Mouse (Mus musculus): ENCODE measurements at regions not wholly inside any gene's neighbourhood (a gene's known extent, or its start where the extent isn't known, plus 50 kb on each side); places are given as distances from the start of the nearest gene placed in this dataset.
A peak's percentile ranks its signal among the peaks of the same experiment; 100 is the strongest.
"Not testable (repeated sequence)": the region's sequence is repeated elsewhere in the genome, so short reads cannot be mapped to it uniquely, and the experiment has no call there.

DNA sequence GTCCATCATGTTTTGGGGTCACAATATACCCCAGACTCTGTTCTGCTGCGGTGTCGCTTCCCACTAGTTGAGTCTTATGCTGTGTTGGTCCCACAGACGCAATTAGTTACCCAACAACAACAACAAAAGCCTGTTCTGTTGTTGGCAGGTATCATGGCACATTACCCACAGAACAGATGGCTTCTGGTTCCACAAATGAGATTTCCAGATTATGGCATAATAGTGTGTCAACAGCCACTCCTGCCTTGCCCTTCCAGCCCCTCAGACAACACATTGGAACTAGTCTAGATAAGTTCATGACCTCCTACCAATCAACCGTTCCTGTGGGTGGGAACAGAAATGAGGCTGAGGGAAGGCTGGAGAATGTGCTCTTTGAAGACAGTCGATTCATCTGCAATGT, 351.5 kb downstream of the Fut8 start:
- DNase-seq (ENCODE audit: low spot score in 2 of 2): no peak

DNA sequence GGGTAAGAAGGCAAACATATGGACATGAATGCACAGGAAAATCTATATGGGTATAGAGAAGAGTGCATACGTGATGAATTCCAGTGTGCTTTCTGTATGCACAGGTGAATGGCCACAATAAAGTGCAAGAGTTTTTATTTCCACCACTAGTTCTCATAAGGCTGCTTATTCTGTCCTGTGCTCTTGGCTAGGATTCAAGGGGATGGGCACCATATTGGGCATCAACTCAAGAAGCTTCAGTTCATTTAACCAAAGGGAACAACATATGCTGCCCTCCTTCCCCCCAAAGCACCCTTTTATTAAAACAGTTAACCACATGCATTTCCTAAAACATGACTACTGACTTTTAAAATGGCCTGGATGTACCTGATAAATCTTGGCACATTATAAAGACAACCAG, 356.2 kb downstream of the Fut8 start:
- no peak for DNase-seq (ENCODE audit: low spot score in 2 of 2)

DNA sequence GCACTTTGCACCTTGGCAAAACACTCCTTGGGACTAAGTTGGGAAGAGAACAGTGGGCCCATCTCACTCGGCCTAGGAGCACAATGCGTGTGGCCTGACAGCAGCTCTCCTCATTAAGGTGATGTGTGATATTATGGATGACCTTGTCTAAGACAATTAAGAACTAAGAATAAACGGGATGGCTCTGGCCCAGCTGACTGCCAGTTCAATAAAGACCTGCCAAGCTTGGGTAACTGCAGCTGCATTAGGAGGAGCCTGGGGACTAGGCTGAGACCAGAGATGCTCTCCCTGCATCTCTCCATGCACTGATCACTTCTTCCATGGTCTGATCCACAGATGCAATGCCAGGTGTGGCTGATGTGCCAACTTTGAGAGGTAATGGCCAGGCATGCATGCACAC, 356.7 kb downstream of the Fut8 start:
- no peak for DNase-seq (ENCODE audit: low spot score in 2 of 2)

DNA sequence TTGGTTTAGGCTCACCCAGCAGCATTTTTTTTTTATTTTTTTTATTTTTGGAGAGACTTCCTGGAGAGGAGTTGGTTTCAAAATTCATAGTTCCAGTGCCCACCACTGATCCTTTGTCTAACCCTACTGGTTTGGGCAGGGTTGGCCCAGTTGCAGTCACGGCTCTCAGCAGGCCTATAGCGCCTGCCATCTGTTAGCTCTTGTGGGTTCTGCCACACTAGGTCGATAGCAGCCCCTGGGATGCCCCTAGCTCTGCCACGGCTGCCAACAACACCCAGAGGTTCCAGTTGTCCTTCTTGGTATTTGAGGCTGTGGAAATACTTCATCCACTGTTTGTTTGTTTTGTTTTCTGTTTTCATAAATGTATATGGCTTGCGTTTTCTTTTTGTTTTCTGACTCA, 357.9 kb downstream of the Fut8 start:
- DNase-seq (ENCODE audit: low spot score in 2 of 2): no peak

DNA sequence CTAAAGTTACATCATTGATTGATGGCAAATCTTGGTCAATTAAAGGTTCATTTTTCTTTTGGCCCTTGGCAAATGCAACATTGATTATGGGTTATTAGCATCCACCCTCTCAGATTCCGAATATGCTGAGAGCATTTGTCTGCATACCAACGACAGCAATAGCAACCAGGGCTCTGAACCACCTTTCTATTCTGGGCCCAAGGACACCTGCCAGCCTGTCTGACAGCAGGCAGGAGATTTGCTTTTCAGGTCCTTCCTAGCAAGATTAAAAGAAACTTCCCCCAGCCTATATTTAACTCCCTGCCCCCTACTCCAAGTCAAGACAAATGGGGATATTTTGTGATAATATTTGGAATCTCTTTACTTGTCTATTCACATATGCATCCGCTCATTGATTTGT, 358.8 kb downstream of the Fut8 start:
- DNase-seq (ENCODE audit: low spot score in 2 of 2): no peak

DNA sequence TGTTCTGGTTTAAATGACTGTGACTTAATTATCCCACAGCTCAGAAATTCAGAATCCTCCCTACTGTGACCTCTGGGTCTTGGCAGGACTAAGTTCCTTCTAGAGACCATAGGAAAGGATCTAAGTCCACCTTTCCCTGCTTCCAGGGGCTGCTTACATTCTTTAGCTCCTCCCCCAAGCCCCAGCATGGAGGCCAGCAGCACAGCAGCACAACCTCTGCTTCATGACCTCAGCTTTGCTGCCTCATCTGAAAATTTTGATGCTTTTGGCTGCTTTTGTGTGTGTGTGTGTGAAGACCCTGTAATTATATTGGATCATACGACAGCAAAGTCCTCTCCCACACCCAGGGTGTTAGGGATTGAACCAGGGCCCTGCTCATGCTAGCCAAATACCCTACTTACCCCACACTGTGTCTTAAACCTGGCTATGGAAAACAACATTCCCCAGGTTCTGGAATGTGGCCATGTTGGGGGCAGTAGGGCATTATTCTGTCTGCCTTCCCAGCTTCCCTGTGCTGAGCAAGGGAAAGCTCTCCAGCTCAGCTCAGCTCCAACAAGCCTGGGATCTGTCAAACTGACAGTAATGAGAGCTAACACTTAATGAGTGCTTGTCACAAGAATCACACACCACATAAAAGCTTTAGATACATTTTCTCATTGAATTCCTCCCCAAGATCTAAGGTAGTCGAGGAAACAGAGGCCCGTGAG, 359.9 kb downstream of the Fut8 start:
- no peak for DNase-seq (ENCODE audit: low spot score in 2 of 2)

DNA sequence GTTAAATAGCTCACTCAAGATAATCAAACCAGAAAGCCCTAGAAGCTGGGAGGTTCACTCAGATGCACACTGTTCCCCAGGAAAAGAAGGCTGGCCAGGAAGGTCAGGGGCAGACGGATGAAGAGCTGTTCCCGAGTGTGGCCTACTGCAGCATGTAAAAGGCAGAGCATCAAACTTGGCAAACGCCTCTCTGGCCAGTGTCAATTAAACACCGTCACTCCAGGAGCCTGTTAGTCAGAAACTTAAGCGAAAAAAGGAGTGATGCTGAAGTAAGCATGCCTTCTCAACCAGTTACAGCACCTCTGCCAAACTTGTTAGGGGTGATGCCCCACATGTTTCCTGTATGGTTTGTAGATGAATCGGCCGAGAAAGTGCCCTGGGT, 360.4 kb downstream of the Fut8 start:
- DNase-seq (ENCODE audit: low spot score in 2 of 2): peak; percentile 4 to 7

DNA sequence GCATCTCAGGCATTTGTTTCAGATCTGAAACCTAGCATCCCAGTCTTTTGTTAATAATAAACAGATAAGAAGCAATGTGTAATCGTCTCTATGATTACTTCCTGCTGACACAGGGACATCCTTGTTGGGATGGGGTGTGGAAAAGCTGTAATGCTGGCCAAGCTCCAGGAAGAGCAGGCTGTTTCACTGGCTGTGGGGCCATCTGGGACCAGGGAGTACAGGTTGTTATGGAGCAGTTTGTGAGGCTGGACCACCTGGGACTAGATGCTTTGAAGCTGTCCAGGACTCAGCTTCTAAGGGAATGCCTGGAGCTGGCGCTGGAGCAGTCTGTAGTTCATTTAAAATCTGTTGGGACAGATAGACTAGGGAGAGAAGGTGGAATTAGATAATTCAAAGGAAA, 361.5 kb downstream of the Fut8 start:
- DNase-seq (ENCODE audit: low spot score in 2 of 2): no peak

DNA sequence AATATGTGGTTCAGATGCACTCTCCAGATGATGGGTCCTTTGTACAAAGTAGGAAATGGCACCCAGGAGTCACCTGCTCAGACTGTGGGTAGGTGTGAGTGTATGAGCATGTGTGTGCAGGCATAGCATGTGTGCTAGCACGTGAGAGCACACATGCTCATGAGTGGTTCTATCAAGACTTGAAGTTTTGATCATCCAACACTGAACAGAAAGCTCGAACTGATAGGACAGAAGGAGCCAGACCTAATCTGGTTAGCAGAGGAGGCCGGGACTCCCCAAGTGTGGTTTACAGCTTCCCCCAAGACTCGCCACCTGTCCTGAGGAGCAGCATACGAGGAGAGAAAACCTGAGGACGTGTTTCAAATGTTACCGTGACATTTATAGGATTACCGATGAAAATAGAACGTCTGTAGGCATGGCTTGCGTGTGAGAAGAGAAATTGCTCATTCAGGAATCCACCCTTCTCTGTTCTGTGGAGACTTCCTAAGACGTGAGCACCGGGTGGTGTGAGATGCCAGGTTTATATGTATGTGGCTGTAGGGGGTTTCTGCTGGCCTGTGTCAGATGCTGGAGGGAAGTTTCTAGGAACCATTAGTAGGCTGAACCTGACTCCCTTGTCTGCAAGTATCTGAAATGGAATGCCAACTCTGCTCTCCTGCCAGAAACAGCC, 366.0 kb downstream of the Fut8 start:
- DNase-seq (ENCODE audit: low spot score in 2 of 2): no peak

DNA sequence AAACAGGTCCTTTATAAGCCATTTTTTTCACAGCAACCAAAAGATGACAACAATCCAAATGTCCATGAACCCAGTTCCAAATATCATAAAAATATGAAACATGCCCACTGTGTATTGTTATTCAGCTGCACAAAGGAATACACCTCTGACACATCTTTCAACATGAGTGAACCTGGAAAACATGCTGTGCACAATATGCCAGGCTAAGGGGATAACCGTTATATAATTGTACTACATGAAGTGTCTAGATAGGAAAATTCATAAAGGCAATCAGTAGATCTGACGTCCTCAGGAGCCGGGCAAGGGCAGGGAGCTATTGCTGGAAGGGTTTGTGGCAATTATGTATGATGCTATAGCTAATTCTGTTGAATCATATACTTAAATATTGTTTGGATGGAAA, 379.6 kb downstream of the Fut8 start:
- DNase-seq (ENCODE audit: low spot score in 2 of 2): no peak

DNA sequence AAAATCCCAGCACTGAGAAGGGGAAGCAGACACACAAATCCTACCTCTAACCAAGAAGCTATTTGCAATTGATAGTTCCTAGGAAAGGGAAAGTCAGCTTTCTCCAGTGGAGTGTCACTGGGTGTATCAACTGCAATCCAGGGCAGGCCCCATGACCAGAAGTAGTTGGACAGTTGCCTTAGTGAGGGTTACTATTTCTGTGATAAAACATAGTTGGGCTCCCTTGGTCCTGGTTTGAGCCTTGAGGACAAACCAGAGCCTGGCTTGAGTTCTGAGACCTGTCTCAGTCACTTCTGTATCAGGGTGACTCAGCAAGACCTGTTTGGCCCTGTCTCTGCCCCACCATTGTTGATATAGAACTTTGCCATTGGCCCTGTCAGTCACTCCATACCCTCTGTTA, 384.3 kb downstream of the Fut8 start:
- no peak for DNase-seq (ENCODE audit: low spot score in 2 of 2)

DNA sequence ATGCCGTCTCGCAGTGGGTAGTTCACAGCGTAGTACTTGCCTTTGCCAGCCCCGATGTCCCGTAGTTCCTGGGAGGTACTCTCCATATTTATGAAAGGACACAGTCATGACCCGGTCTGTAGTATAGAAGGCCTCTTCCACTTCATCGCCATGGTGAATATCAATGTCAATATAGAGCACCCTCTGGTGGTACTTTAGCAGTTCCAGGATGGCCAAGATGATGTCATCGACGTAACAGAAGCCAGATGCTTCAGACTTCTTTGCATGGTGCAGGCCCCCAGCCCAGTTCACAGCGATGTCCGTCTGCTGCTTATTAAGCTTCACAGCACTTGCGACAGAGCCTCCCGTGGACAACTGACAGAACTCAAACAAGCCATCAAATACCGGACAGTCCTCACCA, 386.4 kb downstream of the Fut8 start:
- DNase-seq (ENCODE audit: low spot score in 2 of 2): not testable (repeated sequence)

DNA sequence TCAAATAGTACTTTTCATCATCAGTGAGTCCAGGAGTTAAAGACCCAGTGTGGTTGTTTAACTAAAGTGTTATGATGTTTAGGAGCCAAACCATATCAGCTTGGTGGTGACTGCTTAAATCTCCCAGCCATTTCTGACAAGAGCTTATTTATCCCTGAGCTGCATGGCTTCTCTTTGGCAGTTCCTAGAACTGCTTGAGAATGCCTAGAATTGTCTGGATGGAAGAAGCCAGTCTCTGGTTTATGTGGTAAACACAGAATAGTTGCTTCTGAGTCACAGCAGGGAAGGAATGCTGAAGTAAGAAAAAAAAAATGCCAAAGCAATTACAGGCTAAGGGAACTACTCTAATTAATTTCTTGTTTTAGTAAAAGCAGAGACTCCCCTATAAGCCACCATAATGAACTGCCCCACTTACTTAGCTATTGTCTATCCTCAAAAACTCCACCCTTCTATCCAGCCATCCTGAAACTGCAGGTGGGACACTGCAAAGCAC, 390.5 kb downstream of the Fut8 start:
- no peak for DNase-seq (ENCODE audit: low spot score in 2 of 2)

DNA sequence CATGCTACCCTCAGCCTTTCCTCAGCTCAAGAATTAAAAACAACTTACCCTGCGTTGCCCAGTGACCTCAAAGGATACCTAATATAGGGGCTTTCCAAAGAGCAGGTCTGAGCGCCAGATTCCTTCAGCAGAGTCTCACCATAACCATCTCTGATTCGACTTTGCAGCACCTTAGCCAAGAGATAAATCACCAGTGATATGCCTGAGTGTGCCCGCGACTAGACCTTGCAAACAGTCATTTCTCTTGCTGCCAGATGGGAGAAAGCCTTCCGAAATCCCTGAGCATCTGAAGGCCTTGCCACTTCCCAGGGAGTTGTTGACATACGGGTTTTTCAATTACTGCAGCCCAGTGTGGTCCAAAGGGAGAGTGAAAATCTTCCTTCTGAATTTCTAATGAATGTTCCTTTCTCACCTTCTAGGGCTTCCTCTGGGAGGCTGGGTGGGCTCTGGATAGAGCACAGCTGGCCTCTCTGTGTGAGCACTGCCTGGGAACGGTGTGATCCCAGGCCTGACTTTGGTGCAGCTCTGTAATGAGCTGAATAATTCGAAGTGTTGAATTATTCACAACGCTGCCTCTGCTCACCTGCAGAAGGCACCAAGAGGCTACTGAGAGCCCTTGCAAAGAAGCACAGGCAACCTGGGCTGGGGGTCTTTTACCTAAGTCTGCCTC, 396.2 kb downstream of the Fut8 start:
- no peak for DNase-seq (ENCODE audit: low spot score in 2 of 2)

DNA sequence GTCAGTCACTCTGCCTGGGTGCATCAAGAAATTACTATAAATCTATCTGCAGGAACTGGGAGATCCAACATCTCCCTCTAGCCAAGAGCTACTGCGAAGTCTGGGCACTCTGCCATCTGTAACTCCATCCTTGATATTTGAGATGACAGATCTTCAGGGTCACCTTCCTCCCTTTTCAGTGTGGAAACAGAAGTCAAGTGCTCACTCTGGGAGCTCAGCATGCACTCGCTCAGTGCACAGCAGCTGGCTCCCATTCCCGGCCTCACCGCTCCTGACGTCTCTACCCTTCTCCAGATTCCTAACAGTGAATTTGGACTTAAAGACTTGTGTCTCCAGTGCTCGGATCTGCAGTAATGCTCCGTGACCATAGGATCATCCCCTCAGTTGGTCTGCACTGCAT, 400.3 kb downstream of the Fut8 start:
- no peak for DNase-seq (ENCODE audit: low spot score in 2 of 2)

DNA sequence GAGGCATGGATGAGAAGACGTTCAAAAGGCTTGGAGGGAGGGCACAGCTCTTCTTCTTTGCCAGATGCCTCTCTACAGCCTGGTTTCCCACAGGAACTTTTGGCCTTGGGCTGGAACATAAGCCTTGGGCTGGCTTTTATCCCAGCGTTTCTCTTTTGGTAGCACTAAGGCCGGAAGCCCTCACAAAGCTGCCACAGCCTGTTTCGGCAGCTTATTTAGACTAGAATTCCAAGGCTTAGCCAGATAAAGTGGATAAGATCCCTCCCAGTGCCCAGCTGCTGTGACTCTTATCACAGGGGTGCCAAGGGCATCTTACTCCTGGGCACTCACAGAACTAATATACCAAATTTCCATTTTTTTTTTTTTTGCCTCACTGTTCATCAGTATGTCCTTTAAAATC, 404.4 kb downstream of the Fut8 start:
- DNase-seq (ENCODE audit: low spot score in 2 of 2): no peak

DNA sequence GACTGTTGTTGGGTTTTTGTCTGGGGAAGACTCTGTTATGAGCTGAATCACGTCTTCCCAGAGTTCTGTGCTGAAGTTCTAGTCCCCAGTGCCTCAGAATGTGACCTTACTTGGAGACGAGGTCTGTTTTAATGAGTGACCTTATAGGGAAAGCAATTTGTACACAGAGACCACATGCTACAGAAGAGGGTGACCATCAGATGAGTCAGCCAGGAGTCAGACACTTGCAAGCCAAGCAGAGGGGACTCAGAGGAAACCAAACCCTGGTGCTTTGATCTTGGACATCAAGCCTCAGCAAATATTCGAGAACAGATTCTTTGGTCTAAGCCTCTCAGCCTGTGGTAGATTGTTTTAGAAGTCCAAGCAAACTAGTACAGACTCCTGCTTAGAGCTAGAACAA, 409.9 kb downstream of the Fut8 start:
- DNase-seq (ENCODE audit: low spot score in 2 of 2): no peak

DNA sequence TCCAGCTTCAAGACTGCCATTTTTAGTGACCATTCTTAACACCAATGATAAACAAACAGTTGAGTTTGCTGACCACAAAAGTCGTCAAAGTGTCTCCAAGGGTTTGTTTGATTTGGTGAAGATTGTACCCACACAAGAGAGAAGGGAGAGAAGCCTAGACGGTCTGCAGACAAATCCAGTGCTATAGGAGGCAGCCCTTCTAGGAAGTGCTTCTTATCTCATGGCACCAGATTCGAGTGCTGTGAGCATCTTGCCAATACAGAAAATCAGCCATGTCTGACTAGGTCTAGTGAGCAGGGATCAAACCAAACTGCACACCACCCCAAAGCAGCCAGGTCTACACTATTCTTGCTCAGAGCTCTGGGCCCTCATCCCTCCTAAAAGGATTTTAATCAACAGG, 416.4 kb downstream of the Fut8 start:
- DNase-seq (ENCODE audit: low spot score in 2 of 2): no peak

DNA sequence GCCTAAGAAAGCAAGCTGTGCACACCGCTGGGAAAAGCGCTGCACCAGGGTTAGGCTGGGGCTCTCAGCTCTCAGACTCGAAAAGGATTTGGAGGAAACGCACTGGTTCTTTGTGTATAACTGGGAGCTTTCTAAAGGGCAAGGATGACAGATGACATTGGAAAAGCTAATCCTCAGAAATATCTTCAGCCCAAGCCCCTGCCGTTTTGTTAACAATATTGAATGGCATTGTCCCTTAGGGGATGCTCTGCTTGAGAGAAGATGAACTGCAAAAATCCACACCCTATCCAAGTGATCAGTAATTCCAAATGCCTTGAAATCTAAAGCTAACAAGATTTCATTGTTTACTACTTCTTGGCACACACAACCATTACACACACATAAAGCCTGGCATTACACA, 419.1 kb downstream of the Fut8 start:
- no peak for DNase-seq (ENCODE audit: low spot score in 2 of 2)

DNA sequence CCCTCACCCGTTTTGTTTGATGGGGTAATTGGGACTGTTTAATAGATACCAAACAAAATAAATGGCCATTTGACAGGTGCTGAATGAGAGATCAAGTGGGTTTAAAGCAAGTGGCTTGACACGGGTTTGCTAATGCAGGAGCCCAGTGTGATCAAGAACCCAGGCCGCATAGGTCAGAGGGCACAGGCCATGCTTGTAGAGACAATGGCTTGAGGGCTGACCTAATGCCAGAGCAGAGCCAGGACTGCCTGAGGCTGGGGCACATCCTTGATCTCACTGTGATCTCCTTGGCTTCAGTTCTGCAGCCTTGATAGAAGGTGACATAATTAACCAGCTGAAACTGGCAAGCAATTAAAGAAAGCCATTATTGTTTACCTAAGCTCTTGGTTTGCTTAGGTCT, 420.0 kb downstream of the Fut8 start:
- DNase-seq (ENCODE audit: low spot score in 2 of 2): no peak

DNA sequence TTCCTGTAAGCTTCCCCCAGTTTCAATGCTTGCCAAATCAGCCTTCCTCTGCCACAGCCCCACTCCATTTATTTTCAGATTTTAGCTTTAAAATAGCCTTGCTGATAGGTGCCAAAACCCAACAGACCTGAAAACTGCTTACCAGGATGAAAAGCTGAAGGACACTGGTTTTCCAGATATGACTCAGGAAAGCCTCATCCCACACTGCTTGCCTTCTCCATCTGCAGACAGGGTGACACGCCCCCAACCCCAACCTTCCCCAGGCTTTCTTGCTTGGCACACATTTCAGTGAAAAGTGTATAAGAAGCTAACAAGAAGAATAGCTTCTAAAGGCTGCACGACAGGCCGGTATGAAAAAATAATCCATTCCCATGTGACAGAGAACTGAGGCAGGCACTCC, 425.3 kb downstream of the Fut8 start:
- DNase-seq (ENCODE audit: low spot score in 2 of 2): no peak

DNA sequence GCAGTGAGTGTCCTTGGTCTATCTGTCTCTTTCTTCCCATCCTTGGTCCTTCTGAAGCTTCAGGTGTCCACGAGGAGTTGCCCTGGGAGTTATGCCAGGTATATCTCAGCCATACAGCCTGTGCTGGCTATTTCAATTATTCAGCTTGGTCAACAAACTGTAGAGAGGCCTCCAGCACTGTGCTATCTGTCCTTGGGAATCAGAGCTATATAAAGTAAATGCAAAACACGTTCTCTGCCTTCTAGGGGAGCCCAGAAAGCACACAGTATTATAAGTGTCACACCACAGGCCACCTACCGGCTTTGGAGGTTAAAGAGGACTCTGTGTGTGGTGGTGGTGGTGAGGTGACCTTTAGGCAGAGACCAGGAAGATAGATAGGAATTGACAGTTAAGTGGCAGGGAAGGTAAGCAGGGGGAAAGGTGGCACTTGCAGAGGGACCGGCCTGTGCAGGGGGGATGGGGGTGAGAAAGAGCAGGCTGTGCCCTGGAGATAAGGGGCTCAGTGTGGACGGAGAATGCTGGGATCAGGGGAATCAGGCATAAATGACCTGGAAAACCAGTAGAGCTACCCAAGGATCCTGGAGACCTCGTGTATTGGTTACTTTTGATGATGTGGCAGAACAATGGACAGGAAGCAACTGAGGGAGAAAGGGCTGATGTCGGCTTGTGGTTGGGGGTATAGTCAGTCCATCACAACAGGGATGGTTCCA, 425.9 kb downstream of the Fut8 start:
- DNase-seq (ENCODE audit: low spot score in 2 of 2): no peak

DNA sequence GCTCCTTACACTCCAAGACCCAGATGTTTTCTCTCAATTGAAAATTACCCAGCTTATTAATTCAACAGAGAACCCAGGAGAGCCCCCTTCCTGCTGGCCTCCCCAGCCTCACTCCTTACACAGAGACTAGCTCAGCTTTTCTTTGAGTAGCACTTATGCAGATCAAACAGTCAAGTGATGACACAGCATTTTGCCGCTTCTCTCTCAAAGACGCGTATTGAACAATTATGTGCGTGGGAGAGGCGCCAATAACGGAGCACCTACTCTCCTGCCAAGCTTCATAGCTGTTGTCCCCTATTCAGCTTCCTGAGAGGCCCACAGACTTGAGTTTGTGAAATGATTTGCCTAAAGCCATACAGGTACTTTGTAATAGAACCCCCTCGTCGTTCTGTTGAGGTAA, 428.5 kb downstream of the Fut8 start:
- no peak for DNase-seq (ENCODE audit: low spot score in 2 of 2)
